Mouse (Mus musculus): ENCODE results near the gene Psg21. TPM values are rescaled to one million over a fixed set of nuclear protein-coding genes. Genes with fewer than 3 reads are reported as not detected.
"Not testable (repeated sequence)": the region's sequence is repeated elsewhere in the genome, so short reads cannot be mapped to it uniquely, and the experiment has no call there.

Psg21 gene
- total RNA-seq (2014; fragmentation: Nextera tagmentation), result not detected in 2 replicates
- total RNA-seq (2017), result 0.22 TPM in 1 of 2 replicates, not detected in the other
- polyA plus RNA-seq (2012), result not detected in 2 replicates

DNA sequence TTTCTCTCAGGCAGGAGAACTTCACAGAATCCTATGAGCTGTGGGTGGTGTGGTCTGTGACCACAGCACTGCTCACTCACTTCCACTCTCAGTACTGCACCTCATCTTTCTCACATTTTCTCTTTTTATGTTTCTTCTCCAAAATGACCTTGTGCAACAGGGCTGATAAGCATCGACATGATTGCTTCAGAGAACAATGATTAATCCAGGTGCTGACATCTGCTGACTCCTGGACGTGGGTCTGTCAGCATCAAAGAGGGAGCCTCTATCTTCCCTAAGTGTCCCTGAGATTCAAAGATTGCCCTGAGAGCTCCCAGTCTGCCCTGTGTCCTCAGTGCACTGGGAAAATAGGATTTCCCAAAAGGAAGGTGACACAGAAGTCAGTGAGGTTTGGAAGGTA is at the start of gene Psg21:
Gene Psg21 (minus strand): TSS at position 101 of the 400 bp plus-strand sequence.
- H3K36me3 ChIP-seq (replicated peaks); H3K9me3 ChIP-seq (replicated peaks); H3K27me3 ChIP-seq (ENCODE audit: insufficient read depth, low read length); DNase-seq (ENCODE audit: low spot score); ATAC-seq (ENCODE audit: extremely low read depth, insufficient number of reproducible peaks, low FRiP score, poor library complexity, severe bottlenecking); H3K4me3 ChIP-seq (ENCODE audit: low read depth, low read length); H3K4me1 ChIP-seq (ENCODE audit: insufficient read depth, low read depth, low read length): not testable (repeated sequence)

DNA sequence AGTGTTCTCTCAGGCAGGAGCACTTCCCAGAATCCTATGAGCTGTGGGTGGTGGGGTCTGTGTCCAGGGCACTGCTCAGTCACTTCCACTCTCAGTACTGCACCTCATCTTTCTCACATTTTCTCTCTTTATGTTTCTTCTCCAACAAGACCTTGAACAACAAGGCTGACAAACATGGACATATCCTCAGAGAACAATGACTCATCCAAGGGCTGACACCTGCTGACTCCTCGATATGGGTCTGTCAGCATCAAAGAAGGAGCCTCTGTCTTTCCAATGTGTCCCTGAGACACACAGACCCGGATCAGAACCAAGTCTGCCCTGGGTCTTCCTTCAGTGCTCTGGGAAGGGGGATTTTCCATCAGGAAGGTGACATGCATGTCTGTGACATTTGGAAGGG is 29.6 kb upstream of the Psg21 start, which contains the start of gene Psg20:
Gene Psg20 (minus strand): TSS at position 101 of the 400 bp plus-strand sequence.
- DNase-seq (ENCODE audit: low spot score) (no peak), ATAC-seq (ENCODE audit: extremely low read depth, insufficient number of reproducible peaks, low FRiP score, poor library complexity, severe bottlenecking) (no peak)
- Histone ChIP-seq H3K36me3 (replicated peaks) (no peaks in the 10 kb centered on the region), H3K4me3 (ENCODE audit: low read depth, low read length) (no peak within 1 kb of the TSS), H3K9me3 (replicated peaks) (no peaks in the 10 kb centered on the region), H3K4me1 (ENCODE audit: insufficient read depth, low read depth, low read length) (no peaks in the 10 kb centered on the region), H3K27me3 (ENCODE audit: insufficient read depth, low read length) (no peaks in the 10 kb centered on the region)
- no peak for TF ChIP-seq POLR2AphosphoS5 (IDR thresholded peaks at IDR 0.05; ENCODE audit: insufficient replicate concordance, low read depth, low read length)
- no peak for TF ChIP-seq TAL1 (conservative IDR thresholded peaks at IDR 0.05; ENCODE audit: low read depth, low read length)
- no peak for TF ChIP-seq GATA2 (IDR thresholded peaks at IDR 0.05; ENCODE audit: borderline replicate concordance, low read depth, low read length)
- no peak for TF ChIP-seq CTCF (IDR thresholded peaks at IDR 0.05; ENCODE audit: low read depth, low read length)
- TF ChIP-seq GATA1 (IDR thresholded peaks at IDR 0.05; ENCODE audit: borderline replicate concordance, low read length), result no peak

DNA sequence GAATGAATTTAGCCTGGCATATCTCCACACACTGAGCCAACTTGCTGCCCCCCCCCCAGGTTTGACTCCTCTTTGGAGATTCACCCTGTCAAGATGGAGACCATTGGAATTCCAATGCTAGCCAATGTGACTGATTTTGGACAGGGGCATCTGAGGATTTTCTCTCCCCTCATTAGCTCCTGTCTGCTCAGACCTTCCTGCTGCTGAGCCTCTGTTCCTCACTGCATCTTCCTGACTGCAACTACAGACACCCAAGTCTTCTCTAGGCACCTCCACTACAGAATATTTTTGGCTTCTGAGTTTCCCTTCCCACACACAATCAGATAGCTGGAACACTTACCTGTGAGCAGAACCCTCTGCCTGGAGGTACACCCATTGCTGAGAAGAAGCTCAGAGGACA is 29.1 kb upstream of the Psg21 start:
- Histone ChIP-seq H3K4me3 (ENCODE audit: low read depth, low read length) (no peak overlapping the region), H3K4me1 (ENCODE audit: insufficient read depth, low read depth, low read length) (no peaks in the 10 kb centered on the region), H3K27me3 (ENCODE audit: insufficient read depth, low read length) (no peaks in the 10 kb centered on the region), H3K9me3 (replicated peaks) (no peaks in the 10 kb centered on the region), H3K36me3 (replicated peaks) (no peaks in the 10 kb centered on the region)
- TF ChIP-seq CTCF (IDR thresholded peaks at IDR 0.05; ENCODE audit: low read depth, low read length) (no peak), POLR2AphosphoS5 (IDR thresholded peaks at IDR 0.05; ENCODE audit: insufficient replicate concordance, low read depth, low read length) (no peak), GATA1 (IDR thresholded peaks at IDR 0.05; ENCODE audit: borderline replicate concordance, low read length) (no peak), GATA2 (IDR thresholded peaks at IDR 0.05; ENCODE audit: borderline replicate concordance, low read depth, low read length) (no peak), TAL1 (conservative IDR thresholded peaks at IDR 0.05; ENCODE audit: low read depth, low read length) (no peak)
- ATAC-seq (ENCODE audit: extremely low read depth, insufficient number of reproducible peaks, low FRiP score, poor library complexity, severe bottlenecking), result no peak
- DNase-seq (ENCODE audit: low spot score), result no peak

DNA sequence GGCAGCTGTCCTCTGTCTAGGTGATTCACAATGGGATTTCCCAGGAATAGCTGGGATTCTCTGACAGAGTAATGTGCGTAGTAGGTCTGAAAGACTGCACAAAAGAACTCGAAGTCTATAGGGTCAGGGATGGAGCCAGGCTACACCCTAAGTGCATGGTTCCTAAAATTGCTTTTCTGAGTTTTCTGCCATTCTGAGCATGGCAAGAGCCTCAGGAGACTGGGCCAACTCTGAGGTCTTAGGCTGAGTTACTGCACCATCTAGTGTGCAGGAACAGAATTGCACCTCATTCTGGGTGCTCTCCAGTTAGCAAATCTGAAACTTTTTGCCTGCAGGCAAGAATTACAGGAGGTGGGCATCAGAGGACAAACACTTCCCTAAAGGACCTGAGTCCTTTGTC is 23.2 kb upstream of the Psg21 start:
- no peaks in the 10 kb centered on the region for H3K36me3 ChIP-seq (replicated peaks)
- no peaks in the 10 kb centered on the region for H3K27me3 ChIP-seq (ENCODE audit: insufficient read depth, low read length)
- no peak for ATAC-seq (ENCODE audit: extremely low read depth, insufficient number of reproducible peaks, low FRiP score, poor library complexity, severe bottlenecking)
- TF ChIP-seq POLR2AphosphoS5 (IDR thresholded peaks at IDR 0.05; ENCODE audit: insufficient replicate concordance, low read depth, low read length), result no peak
- no peak overlapping the region for H3K4me3 ChIP-seq (ENCODE audit: low read depth, low read length)
- no peaks in the 10 kb centered on the region for H3K4me1 ChIP-seq (ENCODE audit: insufficient read depth, low read depth, low read length)
- H3K9me3 ChIP-seq (replicated peaks), result no peaks in the 10 kb centered on the region
- no peak for DNase-seq (ENCODE audit: low spot score)

DNA sequence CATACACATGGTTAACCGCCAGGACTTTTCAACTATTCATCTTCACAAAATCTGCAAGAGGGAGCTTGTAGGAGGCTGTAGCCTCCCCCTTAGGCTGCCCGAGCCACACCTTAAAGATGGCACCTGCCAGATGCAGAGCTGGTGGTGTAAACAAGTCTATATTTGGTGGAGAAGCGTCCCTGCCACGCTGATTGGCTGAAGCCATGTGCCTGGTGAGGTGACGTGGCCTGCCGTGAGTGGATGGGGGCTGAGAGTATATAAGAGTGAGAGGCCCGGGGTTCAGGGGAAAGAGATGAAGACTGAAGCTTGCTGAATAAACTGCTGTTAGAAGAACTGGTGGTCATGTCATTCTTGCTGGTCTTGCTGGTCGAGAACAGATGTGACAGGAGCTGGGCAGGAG is 29.6 kb downstream of the Psg21 start:
- H3K4me3 ChIP-seq (ENCODE audit: low read depth, low read length); ATAC-seq (ENCODE audit: extremely low read depth, insufficient number of reproducible peaks, low FRiP score, poor library complexity, severe bottlenecking); DNase-seq (ENCODE audit: low spot score); H3K9me3 ChIP-seq (replicated peaks); H3K36me3 ChIP-seq (replicated peaks); H3K4me1 ChIP-seq (ENCODE audit: insufficient read depth, low read depth, low read length); H3K27me3 ChIP-seq (ENCODE audit: insufficient read depth, low read length): not testable (repeated sequence)

GRCm38 (mm10) chr7:18616401-18616800 is 40.1 kb downstream of the Psg21 start, which contains the start of gene Psg23:
Psg23 (minus strand) TSS chr7:18616501.
- H3K9me3 ChIP-seq (replicated peaks); H3K4me1 ChIP-seq (ENCODE audit: insufficient read depth, low read depth, low read length); DNase-seq (ENCODE audit: low spot score); ATAC-seq (ENCODE audit: extremely low read depth, insufficient number of reproducible peaks, low FRiP score, poor library complexity, severe bottlenecking); H3K4me3 ChIP-seq (ENCODE audit: low read depth, low read length); H3K27me3 ChIP-seq (ENCODE audit: insufficient read depth, low read length); H3K36me3 ChIP-seq (replicated peaks): not testable (repeated sequence)

Other genes with a start within 250 kb of the Psg21 start
- gene Psg28, start 224.7 kb downstream of the Psg21 start, total RNA-seq (2014; fragmentation: Nextera tagmentation), result not detected in 2 replicates
- gene Psg28, start 224.7 kb downstream of the Psg21 start, total RNA-seq (2017), result not detected in 2 replicates
- not detected in 2 replicates for gene Psg28, start 224.7 kb downstream of the Psg21 start, polyA plus RNA-seq (2012)
- gene Psg26, start 172.5 kb downstream of the Psg21 start, total RNA-seq (2014; fragmentation: Nextera tagmentation), result not detected in 2 replicates
- gene Psg26, start 172.5 kb downstream of the Psg21 start, total RNA-seq (2017), result not detected in 2 replicates
- gene Psg26, start 172.5 kb downstream of the Psg21 start, polyA plus RNA-seq (2012), result not detected in 2 replicates
- gene Psg25, start 124.5 kb downstream of the Psg21 start, total RNA-seq (2014; fragmentation: Nextera tagmentation), result not detected in 2 replicates
- 0.16 TPM in 1 of 2 replicates, not detected in the other for gene Psg25, start 124.5 kb downstream of the Psg21 start, total RNA-seq (2017)
- gene Psg25, start 124.5 kb downstream of the Psg21 start, polyA plus RNA-seq (2012), result not detected in 2 replicates
- not detected in 2 replicates for gene Psg27, start 89.4 kb downstream of the Psg21 start, total RNA-seq (2014; fragmentation: Nextera tagmentation)
- 0.05 TPM in 1 of 2 replicates, not detected in the other for gene Psg27, start 89.4 kb downstream of the Psg21 start, total RNA-seq (2017)
- gene Psg27, start 89.4 kb downstream of the Psg21 start, polyA plus RNA-seq (2012), result not detected in 2 replicates
- gene Psg23, start 40.2 kb downstream of the Psg21 start, total RNA-seq (2014; fragmentation: Nextera tagmentation), result not detected in 2 replicates
- gene Psg23, start 40.2 kb downstream of the Psg21 start, total RNA-seq (2017), result 0.06 TPM in 1 of 2 replicates, not detected in the other
- not detected in 2 replicates for gene Psg23, start 40.2 kb downstream of the Psg21 start, polyA plus RNA-seq (2012)
- gene Psg20, start 29.5 kb upstream of the Psg21 start, total RNA-seq (2014; fragmentation: Nextera tagmentation), result not detected in 2 replicates
- gene Psg20, start 29.5 kb upstream of the Psg21 start, total RNA-seq (2017), result 0.12 TPM in 1 of 2 replicates, not detected in the other
- gene Psg20, start 29.5 kb upstream of the Psg21 start, polyA plus RNA-seq (2012), result not detected in 2 replicates
- gene Psg22, start 61.4 kb upstream of the Psg21 start, total RNA-seq (2014; fragmentation: Nextera tagmentation), result not detected in 2 replicates
- 0.11 TPM in 1 of 2 replicates, not detected in the other for gene Psg22, start 61.4 kb upstream of the Psg21 start, total RNA-seq (2017)
- gene Psg22, start 61.4 kb upstream of the Psg21 start, polyA plus RNA-seq (2012), result not detected in 2 replicates
- not detected in 2 replicates for gene Psg19, start 141.8 kb upstream of the Psg21 start, total RNA-seq (2014; fragmentation: Nextera tagmentation)
- gene Psg19, start 141.8 kb upstream of the Psg21 start, total RNA-seq (2017), result 0.11 TPM in 1 of 2 replicates, not detected in the other
- gene Psg19, start 141.8 kb upstream of the Psg21 start, polyA plus RNA-seq (2012), result not detected in 2 replicates
- not detected in 2 replicates for gene Psg17, start 164.9 kb upstream of the Psg21 start, total RNA-seq (2014; fragmentation: Nextera tagmentation)
- 0.11 TPM in 1 of 2 replicates, not detected in the other for gene Psg17, start 164.9 kb upstream of the Psg21 start, total RNA-seq (2017)
- gene Psg17, start 164.9 kb upstream of the Psg21 start, polyA plus RNA-seq (2012), result not detected in 2 replicates
- not detected in 2 replicates for gene Mill2, start 183.2 kb upstream of the Psg21 start, total RNA-seq (2014; fragmentation: Nextera tagmentation)
- gene Mill2, start 183.2 kb upstream of the Psg21 start, total RNA-seq (2017), result 0.06 and 0.11 TPM in 2 replicates
- gene Mill2, start 183.2 kb upstream of the Psg21 start, polyA plus RNA-seq (2012), result not detected in 2 replicates
- not detected in 2 replicates for gene Pglyrp1, start 214.6 kb upstream of the Psg21 start, total RNA-seq (2014; fragmentation: Nextera tagmentation)
- gene Pglyrp1, start 214.6 kb upstream of the Psg21 start, total RNA-seq (2017), result not detected in 2 replicates
- gene Pglyrp1, start 214.6 kb upstream of the Psg21 start, polyA plus RNA-seq (2012), result not detected in 2 replicates